Comparison of ENCODE assay signal across 8 mouse cellular contexts in the genomic region with DNA sequence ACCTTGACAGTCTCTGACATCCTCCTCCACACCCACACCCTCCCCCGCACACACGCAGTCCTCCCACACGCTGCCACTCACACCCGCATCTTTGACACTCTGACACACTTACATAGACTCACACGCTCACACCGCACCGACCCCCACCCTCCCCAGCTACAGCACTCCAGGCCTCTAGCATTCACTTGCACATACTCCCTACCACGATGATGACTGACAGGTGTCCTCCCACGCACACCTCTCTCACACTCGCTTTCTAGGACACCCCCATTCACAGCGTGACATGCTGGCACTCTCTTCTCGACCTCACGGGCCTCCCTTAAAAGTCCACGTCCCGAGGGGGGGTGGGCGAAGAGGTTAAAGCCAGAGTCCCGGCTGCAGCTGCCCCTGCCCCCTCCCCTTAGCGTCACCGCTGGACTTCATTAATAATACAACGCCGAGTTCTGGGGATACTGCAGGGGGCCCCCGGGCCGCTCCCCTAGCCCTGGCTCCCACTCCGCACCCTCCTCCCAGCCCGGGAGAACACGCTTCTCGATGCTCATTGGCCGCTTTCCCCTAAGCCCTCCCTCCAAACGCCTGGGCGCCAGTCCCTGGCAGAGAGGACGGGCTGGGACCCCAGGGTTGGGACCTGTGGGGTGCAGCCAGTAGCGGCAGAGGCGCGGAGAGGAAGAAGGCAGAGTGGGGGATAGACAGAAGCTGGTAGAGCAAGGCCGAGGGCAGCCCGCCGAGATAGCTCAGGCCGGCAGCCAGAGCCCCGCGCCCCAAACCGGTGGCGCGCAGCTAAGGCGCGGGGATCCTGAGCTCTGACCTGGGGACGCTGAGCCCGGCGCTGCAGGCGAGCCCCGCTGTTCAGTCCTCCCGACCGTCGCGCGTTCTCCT. TPM values are rescaled to one million over a fixed set of nuclear protein-coding genes. Genes with fewer than 3 reads are reported as not detected.
A peak's percentile ranks its signal among the peaks of the same experiment; 100 is the strongest.
DNase-seq lines count a peak whose midpoint lies in the region; ATAC-seq and TF ChIP-seq lines count a peak whose summit lies in the region.

A gene (plus strand): TSS at position 322 of the 879 bp plus-strand sequence.

- peak within 1 kb of the TSS; percentile 94 for H3K4me2 ChIP-seq in heart, embryonic 16.5 days (ENCODE audit: low read depth, low read length)
- H3K4me2 ChIP-seq in liver, embryonic 14.5 days (ENCODE audit: low read depth), result peak within 1 kb of the TSS; percentile 45
- H3K4me2 ChIP-seq in neural tube, embryonic 14.5 days (ENCODE audit: low read depth, low read length), result peak within 1 kb of the TSS; percentile 89

- no peaks in the 10 kb centered on the region for H3K9me3 ChIP-seq in megakaryocyte, embryonic 14.5 days
- no peaks in the 10 kb centered on the region for H3K9me3 ChIP-seq in heart, embryonic 16.5 days (replicated peaks; ENCODE audit: control insufficient read depth, low read length)
- H3K9me3 ChIP-seq in liver, embryonic 14.5 days (ENCODE audit: control insufficient read depth, low read length), result no peaks in the 10 kb centered on the region
- H3K9me3 ChIP-seq in neural tube, embryonic 14.5 days (ENCODE audit: control insufficient read depth, low read length), result no peaks in the 10 kb centered on the region

- WGBS in heart, embryonic 16.5 days, result 1% methylated on average over 55 of the region's 55 CpGs
- 1% methylated on average over 55 of the region's 55 CpGs for WGBS in liver, embryonic 14.5 days (ENCODE audit: insufficient replicate concordance)
- 1% methylated on average over 52 of the region's 55 CpGs for WGBS in neural tube, embryonic 14.5 days

- H3K9ac ChIP-seq in heart, embryonic 16.5 days (ENCODE audit: low read length), result peak within 1 kb of the TSS; percentile 82
- no peak within 1 kb of the TSS for H3K9ac ChIP-seq in liver, embryonic 14.5 days (replicated peaks)
- peak within 1 kb of the TSS; percentile 42 for H3K9ac ChIP-seq in neural tube, embryonic 14.5 days (replicated peaks; ENCODE audit: low read depth, low read length)

- peaks cover 90% of the 10 kb centered on the region for H3K27me3 ChIP-seq in megakaryocyte, embryonic 14.5 days (replicated peaks)
- peaks cover 39% of the 10 kb centered on the region for H3K27me3 ChIP-seq in heart, embryonic 16.5 days (ENCODE audit: control insufficient read depth, insufficient read depth, low read length)
- peaks cover 64% of the 10 kb centered on the region for H3K27me3 ChIP-seq in liver, embryonic 14.5 days (ENCODE audit: control insufficient read depth, insufficient read depth, low read length)
- H3K27me3 ChIP-seq in neural tube, embryonic 14.5 days (ENCODE audit: control insufficient read depth, insufficient read depth, low read length), result peaks cover 51% of the 10 kb centered on the region

- H3K4me3 ChIP-seq in megakaryocyte, embryonic 14.5 days (replicated peaks), result peak within 1 kb of the TSS; percentile 73
- H3K4me3 ChIP-seq in heart, embryonic 16.5 days (ENCODE audit: low read length), result peak within 1 kb of the TSS; percentile 69
- H3K4me3 ChIP-seq in liver, embryonic 14.5 days (ENCODE audit: insufficient read depth in 1 of 2, low read depth in 2 of 2, low read length in 2 of 2), result peak within 1 kb of the TSS in 1 of 2 experiments; percentile 29; a peak in 2 of 4 replicates
- H3K4me3 ChIP-seq in neural tube, embryonic 14.5 days (ENCODE audit: low read depth, low read length), result peak within 1 kb of the TSS; percentile 42

- peak; percentile 72 to 76 for DNase-seq in cerebellum, postnatal 36 days
- DNase-seq in kidney, postnatal 14 days, result peak; percentile 74
- DNase-seq in liver, embryonic 14.5 days (ENCODE audit: low read depth in 3 of 3, low spot score in 3 of 3), result no peak
- no peak for DNase-seq in urinary bladder, postnatal 10 days (ENCODE audit: low spot score)

- no peak for ATAC-seq in megakaryocyte, adult 5-6 weeks (ENCODE audit: poor library complexity, severe bottlenecking)
- ATAC-seq in heart, embryonic 16.5 days (replicated peaks; ENCODE audit: extremely low read depth, insufficient read depth, low FRiP score), result peak; percentile 81
- ATAC-seq in liver, embryonic 14.5 days (ENCODE audit: insufficient read depth), result no peak
- peak; percentile 69 for ATAC-seq in neural tube, embryonic 14.5 days (ENCODE audit: low read depth)

- peaks cover 30% of the 10 kb centered on the region for H3K4me1 ChIP-seq in megakaryocyte, embryonic 14.5 days
- peaks cover 17% of the 10 kb centered on the region for H3K4me1 ChIP-seq in heart, embryonic 16.5 days (ENCODE audit: control insufficient read depth, insufficient read depth, low read length)
- H3K4me1 ChIP-seq in liver, embryonic 14.5 days (replicated peaks; ENCODE audit: control insufficient read depth in 2 of 2, insufficient read depth in 2 of 2, low read length in 1 of 2), result no peaks in the 10 kb centered on the region
- peaks cover 11% of the 10 kb centered on the region for H3K4me1 ChIP-seq in neural tube, embryonic 14.5 days (ENCODE audit: control insufficient read depth, insufficient read depth, low read length)

- H3K27ac ChIP-seq in heart, embryonic 16.5 days (ENCODE audit: low read length), result no peak within 1 kb of the TSS
- H3K27ac ChIP-seq in liver, embryonic 14.5 days, result no peak within 1 kb of the TSS
- H3K27ac ChIP-seq in neural tube, embryonic 14.5 days (ENCODE audit: low read depth, low read length), result no peak within 1 kb of the TSS

- no peak for TF ChIP-seq CTCF in liver, embryonic 14.5 days (IDR thresholded peaks at IDR 0.05; ENCODE audit: low read depth)

- H3K36me3 ChIP-seq in megakaryocyte, embryonic 14.5 days (replicated peaks; ENCODE audit: low read length), result no peaks in the 10 kb centered on the region
- H3K36me3 ChIP-seq in heart, embryonic 16.5 days (ENCODE audit: control insufficient read depth, insufficient read depth), result no peaks in the 10 kb centered on the region
- H3K36me3 ChIP-seq in liver, embryonic 14.5 days (replicated peaks; ENCODE audit: control insufficient read depth, insufficient read depth, low read depth), result no peaks in the 10 kb centered on the region
- no peaks in the 10 kb centered on the region for H3K36me3 ChIP-seq in neural tube, embryonic 14.5 days (ENCODE audit: control insufficient read depth, insufficient read depth, low read length)

- TF ChIP-seq EP300 in liver, embryonic 14.5 days (IDR thresholded peaks at IDR 0.05; ENCODE audit: low read depth), result no peak

RNA-seq across cellular contexts. Expression of the gene that starts here (rescaled TPM):
- polyA plus RNA-seq in megakaryocyte, embryonic 14.5 days (2012; ENCODE audit: insufficient read depth, low replicate concordance), result 0.34 TPM in 1 of 2 replicates, not detected in the other
- not detected in 2 replicates for total RNA-seq in megakaryocyte, adult 5-6 weeks (2015)
- not detected in 2 replicates for total RNA-seq in megakaryocyte, adult 5-6 weeks (2017)
- polyA plus RNA-seq in heart, embryonic 16.5 days (2015; fragmentation: Nextera tagmentation; extraction: Ambion mirVana), result 74.0 and 75.8 TPM in 2 replicates
- polyA plus RNA-seq in liver, embryonic 14.5 days (2012; rRNA removed), result 0.04 and 0.21 TPM in 2 replicates
- 0.17 and 0.19 TPM in 2 replicates for polyA plus RNA-seq in liver, embryonic 14.5 days (2014; fragmentation: Nextera tagmentation; extraction: Ambion mirVana)
- 1.3 and 2.4 TPM in 2 replicates for polyA plus RNA-seq in neural tube, embryonic 14.5 days (2014; fragmentation: Nextera tagmentation; extraction: Ambion mirVana)

Comparison
In these comparisons a context has a peak if more than half of its experiments do, and no peak if none do; other contexts are left out.
1. RNA of the gene that starts here (polyA plus RNA-seq): 74.0 to 75.8 TPM in heart, embryonic 16.5 days; 1.3 to 2.4 TPM in neural tube, embryonic 14.5 days, 0.34 TPM in megakaryocyte, embryonic 14.5 days and 0.04 to 0.21 TPM in liver, embryonic 14.5 days; every median in the first group is over 10 times any median in the second.
2. ATAC-seq: peak in heart, embryonic 16.5 days (single experiment) and neural tube, embryonic 14.5 days (single experiment); none in megakaryocyte, adult 5-6 weeks (single experiment) and liver, embryonic 14.5 days (single experiment).
3. DNase-seq: peak in cerebellum, postnatal 36 days (2 of 2) and kidney, postnatal 14 days (single experiment); none in liver, embryonic 14.5 days (0 of 3) and urinary bladder, postnatal 10 days (single experiment).
4. Peak in every context shown above with its lines, with median percentiles within 50 percentile points of each other: H3K4me2 ChIP-seq.